Mouse (Mus musculus) heart, embryonic 14.5 days (tissue): Measurements from ENCODE around the gene Zscan22. TPM values are rescaled to one million over a fixed set of nuclear protein-coding genes. Genes with fewer than 3 reads are reported as not detected.
"Not testable (repeated sequence)": the region's sequence is repeated elsewhere in the genome, so short reads cannot be mapped to it uniquely, and the experiment has no call there.

Source experiments
- ATAC-seq: fragments of 200-750 bp; cut with Nextera tagmentation; 2 replicates; pipeline ENCODE4 v1.8.0; 2017; ENCODE audit warnings: low read depth, moderate TSS enrichment; ENCODE audit not compliant: insufficient number of reproducible peaks, insufficient read depth, low FRiP score
- H3K27ac ChIP-seq, 2 experiments: fragments of 200-500 bp in 1 of 2; fragments of 300-500 bp in 1 of 2; sonication (generic) in 1 of 2; replicated peaks in 1 of 2; 2 replicates each; pipeline ENCODE4 v1.5.1; 2012 to 2014; ENCODE audit warnings: low read depth in 2 of 2, low read length in 2 of 2, control low read depth in 1 of 2, mild to moderate bottlenecking in 1 of 2, mixed read lengths in 1 of 2; ENCODE audit not compliant: control insufficient read depth in 1 of 2, insufficient read depth in 1 of 2
- H3K27me3 ChIP-seq: fragments of 300-500 bp; sonication (generic); 2 replicates; pipeline ENCODE4 v1.6.1; 2014; ENCODE audit warnings: mild to moderate bottlenecking, low read length, control low read depth; ENCODE audit not compliant: control insufficient read depth, insufficient read depth
- H3K36me3 ChIP-seq: fragments of 300-500 bp; sonication (generic); 2 replicates; pipeline ENCODE4 v1.6.1; 2014; ENCODE audit warnings: mild to moderate bottlenecking, control low read depth, low read length, mixed read lengths; ENCODE audit not compliant: control insufficient read depth, insufficient read depth
- H3K4me1 ChIP-seq, 2 experiments: fragments of 200-500 bp in 1 of 2; fragments of 300-500 bp in 1 of 2; sonication (generic) in 1 of 2; 2 replicates each; pipeline ENCODE4 v1.6.1; 2012 to 2014; ENCODE audit warnings: low read length in 2 of 2, control low read depth in 1 of 2, mixed read lengths in 1 of 2; ENCODE audit not compliant: control insufficient read depth in 2 of 2, insufficient read depth in 2 of 2
- H3K4me2 ChIP-seq: fragments of 300-500 bp; sonication (generic); 2 replicates; pipeline ENCODE4 v1.6.1; 2014; ENCODE audit warnings: mild to moderate bottlenecking, low read length
- H3K4me3 ChIP-seq, 2 experiments: fragments of 200-500 bp in 1 of 2; fragments of 300-500 bp in 1 of 2; sonication (generic) in 1 of 2; 2 replicates each; pipeline ENCODE4 v1.5.1; 2012 to 2014; ENCODE audit warnings: low read length in 2 of 2, mild to moderate bottlenecking in 2 of 2, control low read depth in 1 of 2, low read depth in 1 of 2, moderate library complexity in 1 of 2; ENCODE audit not compliant: control insufficient read depth in 1 of 2, insufficient read depth in 1 of 2
- H3K9ac ChIP-seq: fragments of 300-500 bp; sonication (generic); 2 replicates; pipeline ENCODE4 v1.6.1; 2014; ENCODE audit warnings: mild to moderate bottlenecking, low read length
- H3K9me3 ChIP-seq: fragments of 300-500 bp; sonication (generic); 2 replicates; pipeline ENCODE4 v1.6.1; 2016; ENCODE audit warnings: low read length, control low read depth; ENCODE audit not compliant: control insufficient read depth
- WGBS: fragments of 180-500 bp; shearing (Covaris S2); extraction: QIAGEN DNeasy Blood & Tissue Kit; methylation state at CpG from one replicate; pipeline ENCODE4 v1.1.7; 2014; 5-methylcytosine and 5-hydroxymethylcytosine counted together
- polyA plus RNA-seq: library from polyadenylated mRNA; unstranded; fragments of >200 nt; fragmentation: Nextera tagmentation; extraction: Ambion mirVana; gene quantifications from 2 replicates; pipeline ENCODE4 v1.2.1, GENCODE M21; 2014

Zscan22 gene
- polyA plus RNA-seq, 1 experiment from 2014 or later: 12.7 TPM

- H3K36me3 ChIP-seq: peaks cover 25% of the 10 kb centered on the region
- not testable (repeated sequence) for H3K4me3 ChIP-seq, H3K4me2 ChIP-seq, H3K27me3 ChIP-seq, H3K9me3 ChIP-seq, ATAC-seq, H3K27ac ChIP-seq, H3K9ac ChIP-seq
- peaks cover 2 to 11% of the 10 kb centered on the region in 2 experiments; a peak in 3 of 4 replicates for H3K4me1 ChIP-seq
- WGBS: 81% methylated on average over 7 of the region's 8 CpGs
Observed at GRCm38 (mm10) chr7:12920495-12920894, 22.9 kb downstream of the Zscan22 start.

- ATAC-seq: no peak
- H3K36me3 ChIP-seq: peaks cover 33% of the 10 kb centered on the region
- H3K4me3 ChIP-seq: peak overlapping the region; percentile 59 to 83
- WGBS: 1% methylated on average over 3 of the region's 3 CpGs
- peaks cover 2 to 11% of the 10 kb centered on the region in 2 experiments; a peak in 3 of 4 replicates for H3K4me1 ChIP-seq
- H3K27ac ChIP-seq: peak overlapping the region; percentile 91
- H3K27me3 ChIP-seq: no peaks in the 10 kb centered on the region
- peak overlapping the region; percentile 93 for H3K4me2 ChIP-seq
- H3K9ac ChIP-seq: peak overlapping the region; percentile 86
- no peaks in the 10 kb centered on the region for H3K9me3 ChIP-seq
Observed at GRCm38 (mm10) chr7:12921318-12921704, 23.7 kb downstream of the Zscan22 start.

DNA sequence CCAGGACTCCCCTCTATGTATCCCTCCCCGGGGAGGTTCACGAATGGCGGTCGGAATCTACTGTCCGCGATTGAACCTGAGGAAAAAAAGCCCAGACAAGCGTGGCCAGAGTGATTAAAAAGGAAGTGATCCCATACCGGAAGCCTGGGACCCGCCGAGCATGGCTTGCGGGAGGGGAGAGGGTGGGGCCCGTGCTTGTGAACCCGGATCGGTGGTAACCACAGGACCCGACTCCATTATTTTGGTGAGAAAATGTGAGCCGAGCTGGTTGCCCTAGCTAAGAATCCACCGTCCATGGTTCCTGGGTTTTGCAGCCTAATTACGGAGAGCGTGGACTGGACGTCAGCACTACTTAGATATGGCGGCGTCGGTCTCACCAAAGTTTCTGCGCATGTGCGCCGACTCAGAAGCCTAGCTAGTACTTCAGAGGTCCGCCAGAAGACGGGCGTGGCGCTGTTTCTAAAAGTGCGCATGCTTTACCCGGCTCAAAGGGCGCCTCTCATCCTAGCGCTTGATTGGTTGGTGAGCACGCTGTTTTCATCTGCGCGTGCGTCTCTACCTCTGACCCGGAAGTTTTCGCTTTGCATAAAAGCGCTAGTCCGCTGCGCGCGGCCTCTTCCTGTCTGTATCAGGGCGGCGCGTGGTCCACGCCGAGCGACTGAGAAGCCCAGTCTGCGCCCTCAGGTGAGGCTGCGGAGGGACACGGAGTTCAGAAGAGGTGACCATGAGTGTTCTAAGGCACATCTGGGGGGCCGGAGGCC, 24.3 kb downstream of the Zscan22 start, which contains the start of gene Rps5:
Gene Rps5, plus strand, starts transcription at position 586 of the 761 bp plus-strand sequence.
- Histone ChIP-seq H3K4me2 (peak within 1 kb of the TSS; percentile 93), H3K4me1 (peaks cover 2 to 11% of the 10 kb centered on the region in 2 experiments; a peak in 3 of 4 replicates), H3K27ac (peak within 1 kb of the TSS; percentile 91), H3K9ac (peak within 1 kb of the TSS; percentile 91), H3K9me3 (no peaks in the 10 kb centered on the region), H3K27me3 (no peaks in the 10 kb centered on the region), H3K4me3 (peak within 1 kb of the TSS; percentile 83 to 86), H3K36me3 (peaks cover 39% of the 10 kb centered on the region)
- peak; percentile 99 for ATAC-seq
- under 1% methylated on average over 55 of the region's 55 CpGs for WGBS

GRCm38 (mm10) chr7:12922729-12923128, 25.1 kb downstream of the Zscan22 start:
- Histone ChIP-seq H3K4me1 (peaks cover 4 to 13% of the 10 kb centered on the region in 2 experiments; a peak in 3 of 4 replicates), H3K9ac (peak overlapping the region; percentile 91), H3K4me2 (peak overlapping the region; percentile 87), H3K36me3 (peaks cover 43% of the 10 kb centered on the region), H3K27ac (peak overlapping the region in 1 of 2 experiments; percentile 31; a peak in 1 of 4 replicates), H3K9me3 (no peaks in the 10 kb centered on the region), H3K27me3 (no peaks in the 10 kb centered on the region), H3K4me3 (peak overlapping the region; percentile 83 to 86)
- no peak for ATAC-seq
- 3% methylated on average over 8 of the region's 8 CpGs for WGBS

- Histone ChIP-seq H3K4me3 (no peak overlapping the region), H3K36me3 (peaks cover 43% of the 10 kb centered on the region), H3K4me1 (peaks cover 6 to 17% of the 10 kb centered on the region in 2 experiments; a peak in 3 of 4 replicates), H3K9me3 (no peaks in the 10 kb centered on the region), H3K9ac (no peak overlapping the region), H3K4me2 (no peak overlapping the region), H3K27ac (no peak overlapping the region), H3K27me3 (no peaks in the 10 kb centered on the region)
- WGBS: 79% methylated on average over 7 of the region's 7 CpGs
- ATAC-seq: no peak
Observed at GRCm38 (mm10) chr7:12926316-12926715, 28.7 kb downstream of the Zscan22 start.

- 29% methylated on average over 8 of the region's 8 CpGs for WGBS
- ATAC-seq: no peak
- H3K27ac ChIP-seq: no peak within 1 kb of the TSS
- no peaks in the 10 kb centered on the region for H3K27me3 ChIP-seq
- peak within 1 kb of the TSS; percentile 39 to 45 for H3K4me3 ChIP-seq
- H3K9me3 ChIP-seq: no peaks in the 10 kb centered on the region
- H3K4me2 ChIP-seq: peak within 1 kb of the TSS; percentile 87
- H3K9ac ChIP-seq: peak within 1 kb of the TSS; percentile 74
- H3K4me1 ChIP-seq: peaks cover 6 to 17% of the 10 kb centered on the region in 2 experiments; a peak in 3 of 4 replicates
- peaks cover 43% of the 10 kb centered on the region for H3K36me3 ChIP-seq
Observed at GRCm38 (mm10) chr7:12927191-12927680, 29.6 kb downstream of the Zscan22 start, which contains the start of gene Rnf225. Gene Rnf225 (plus strand): TSS chr7:12927416.

DNA sequence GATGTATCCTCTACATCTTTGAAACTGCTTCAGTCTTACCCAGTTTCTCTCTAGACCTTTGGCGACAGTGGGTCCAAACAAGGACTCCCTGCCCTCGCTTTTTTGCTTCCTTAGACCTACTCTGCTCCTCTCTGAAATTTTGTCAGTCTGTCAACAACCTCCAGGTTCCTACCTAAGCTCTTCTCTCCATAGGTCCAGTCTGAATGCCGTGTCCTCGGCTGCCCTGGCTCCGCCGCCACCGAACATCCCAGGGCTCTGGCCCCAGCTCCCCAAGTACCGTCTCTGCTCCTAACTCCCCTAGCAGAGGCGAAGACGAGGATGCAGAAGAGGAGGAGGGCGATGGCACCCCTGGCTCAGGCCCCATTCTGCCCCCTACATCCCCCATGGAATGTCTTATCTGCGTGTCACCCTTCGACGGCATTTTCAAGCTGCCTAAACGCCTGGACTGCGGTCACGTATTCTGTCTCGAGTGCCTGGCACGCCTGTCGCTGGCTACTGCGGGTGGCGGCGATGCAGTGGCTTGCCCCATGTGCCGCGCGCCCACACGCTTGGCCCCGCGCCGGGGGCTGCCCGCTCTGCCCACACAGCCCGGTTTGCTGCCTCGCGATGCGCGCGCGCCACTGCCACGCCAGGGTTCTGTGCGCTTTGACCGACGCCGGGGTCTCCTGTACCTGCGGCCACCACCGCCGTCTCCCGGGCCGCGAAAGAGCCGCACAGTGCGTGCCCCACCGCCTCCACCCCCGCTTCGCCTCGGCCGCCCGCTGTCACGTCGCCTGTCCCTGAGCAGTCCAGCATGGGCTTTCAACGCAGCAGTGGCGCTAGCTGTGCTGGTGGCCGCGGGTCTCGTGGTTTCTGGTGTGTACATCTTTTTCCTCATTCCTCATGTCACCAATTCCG, 30.3 kb downstream of the Zscan22 start:
- Histone ChIP-seq H3K4me2 (peak overlapping the region; percentile 87), H3K27me3 (no peaks in the 10 kb centered on the region), H3K9ac (peak overlapping the region; percentile 74), H3K4me3 (peak overlapping the region; percentile 39 to 45), H3K9me3 (no peaks in the 10 kb centered on the region), H3K36me3 (peaks cover 43% of the 10 kb centered on the region), H3K27ac (no peak overlapping the region), H3K4me1 (peaks cover 4 to 14% of the 10 kb centered on the region in 2 experiments; a peak in 3 of 4 replicates)
- 4% methylated on average over 65 of the region's 65 CpGs for WGBS
- peak; percentile 18 for ATAC-seq
